Mouse (Mus musculus) thymus, adult 2 months (tissue): ENCODE results near the gene Gm5799.
"Not testable (repeated sequence)": the region's sequence is repeated elsewhere in the genome, so short reads cannot be mapped to it uniquely, and the experiment has no call there.

Experiments used
- CTCF ChIP-seq: fragments of 200-500 bp; IDR thresholded peaks from 2 replicates; pipeline ENCODE4 v1.5.1; 2012; ENCODE audit warnings: mild to moderate bottlenecking, control low read depth, low read length, moderate library complexity, borderline replicate concordance; ENCODE audit not compliant: control insufficient read depth, poor library complexity, insufficient read depth; ENCODE audit errors: extremely low read depth
- POLR2A ChIP-seq: fragments of 200-500 bp; IDR thresholded peaks from 2 replicates; pipeline ENCODE4 v1.6.1; 2012; ENCODE audit warnings: mild to moderate bottlenecking, low read length, control low read depth, moderate library complexity; ENCODE audit not compliant: control insufficient read depth, poor library complexity, insufficient read depth; ENCODE audit errors: extremely low read depth

DNA sequence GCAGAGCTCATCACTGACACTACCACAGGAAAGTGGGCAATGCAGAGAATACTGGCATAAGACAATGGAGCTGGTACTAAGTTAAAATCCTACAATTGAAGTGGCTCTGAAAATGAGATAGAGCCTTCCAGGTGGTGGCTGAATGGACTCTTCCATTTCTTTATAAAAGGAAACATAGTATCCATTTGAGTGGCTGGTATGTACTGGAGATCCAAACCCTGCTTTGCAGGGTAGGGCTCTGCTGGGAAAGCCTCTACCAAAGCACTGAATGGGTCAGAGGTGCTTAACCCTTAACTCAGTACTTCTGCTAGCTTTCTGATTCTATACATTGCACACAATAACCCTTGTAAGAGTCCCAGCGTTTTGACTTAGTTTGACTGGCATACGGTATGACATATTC is 8.9 kb downstream of the Gm5799 start:
- TF ChIP-seq POLR2A, CTCF: not testable (repeated sequence)
